Mouse (Mus musculus): ENCODE data around the gene Col6a4. TPM values are rescaled to one million over a fixed set of nuclear protein-coding genes. Genes with fewer than 3 reads are reported as not detected.
A peak's percentile ranks its signal among the peaks of the same experiment; 100 is the strongest.

The Col6a4 gene
- polyA plus RNA-seq, 1 experiment from 2014 or later: 0.49 TPM

- H3K36me3 ChIP-seq (ENCODE audit: poor library complexity, severe bottlenecking): no peaks in the 10 kb centered on the region
- no peaks in the 10 kb centered on the region for H3K4me1 ChIP-seq
- no peaks in the 10 kb centered on the region for H3K27me3 ChIP-seq
- WGBS: 91% methylated on average over 4 of the region's 4 CpGs
- H3K4me2 ChIP-seq: no peak overlapping the region
- H3K9ac ChIP-seq: no peak overlapping the region
- no peaks in the 10 kb centered on the region for H3K9me3 ChIP-seq (replicated peaks)
- H3K4me3 ChIP-seq: no peak overlapping the region
- no peak for ATAC-seq
- no peak overlapping the region for H3K27ac ChIP-seq
Measured at GRCm38 (mm10) chr9:106053446-106053845, 43.1 kb downstream of the Col6a4 start.

- Histone ChIP-seq H3K27me3 (no peaks in the 10 kb centered on the region), H3K4me3 (no peak overlapping the region), H3K9me3 (replicated peaks) (no peaks in the 10 kb centered on the region), H3K36me3 (ENCODE audit: poor library complexity, severe bottlenecking) (no peaks in the 10 kb centered on the region), H3K4me1 (no peaks in the 10 kb centered on the region), H3K9ac (no peak overlapping the region), H3K4me2 (no peak overlapping the region), H3K27ac (no peak overlapping the region)
- WGBS: 62% methylated on average over 9 of the region's 9 CpGs
- ATAC-seq: no peak
Measured at GRCm38 (mm10) chr9:106043921-106044503, 52.6 kb downstream of the Col6a4 start.

DNA sequence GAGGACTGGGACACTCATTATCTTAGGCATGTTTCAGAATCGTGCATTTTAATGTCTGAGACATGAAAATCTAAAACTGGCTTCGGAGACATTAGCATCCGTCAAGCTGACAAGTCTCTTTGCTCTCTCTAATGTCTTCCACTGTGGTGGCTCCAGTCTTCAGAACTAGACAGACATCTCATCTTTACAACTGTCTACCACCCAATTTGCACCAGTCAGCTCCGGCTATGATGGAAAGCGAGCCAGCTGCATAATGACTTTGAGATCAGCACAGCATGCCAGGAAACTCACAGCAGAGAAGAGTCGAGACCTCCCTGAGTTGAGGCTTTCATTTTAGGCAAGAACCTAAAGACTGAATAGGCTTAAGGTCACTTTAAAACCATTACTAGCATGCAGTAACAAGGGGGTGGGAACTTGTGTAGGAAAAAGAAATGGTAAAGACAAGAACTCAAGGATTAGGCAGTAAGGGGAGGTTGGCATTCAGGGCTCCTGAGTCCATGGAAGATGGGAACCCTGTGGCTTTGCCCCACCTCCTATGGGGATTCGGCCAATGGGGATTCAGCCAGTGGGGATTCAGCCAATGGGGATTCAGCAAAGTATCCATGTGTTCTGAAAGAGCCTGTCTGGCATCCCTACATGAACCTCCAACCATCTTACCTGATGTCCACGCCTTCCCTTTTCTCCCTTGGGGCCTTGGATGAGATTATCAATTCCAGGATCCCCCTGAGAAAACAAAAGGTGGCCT is 56.5 kb downstream of the Col6a4 start:
- H3K27ac ChIP-seq: no peak overlapping the region
- no peaks in the 10 kb centered on the region for H3K9me3 ChIP-seq (replicated peaks)
- no peaks in the 10 kb centered on the region for H3K27me3 ChIP-seq
- no peak overlapping the region for H3K4me2 ChIP-seq
- no peaks in the 10 kb centered on the region for H3K36me3 ChIP-seq (ENCODE audit: poor library complexity, severe bottlenecking)
- ATAC-seq: no peak
- H3K4me1 ChIP-seq: no peaks in the 10 kb centered on the region
- WGBS: 73% methylated on average over 8 of the region's 8 CpGs
- no peak overlapping the region for H3K9ac ChIP-seq
- no peak overlapping the region for H3K4me3 ChIP-seq

- 0 out of 2 replicates have a peak, but pooled peaks have one; percentile 19 for ATAC-seq
- Histone ChIP-seq H3K4me2 (no peak overlapping the region), H3K4me1 (no peaks in the 10 kb centered on the region), H3K9me3 (replicated peaks) (no peaks in the 10 kb centered on the region), H3K27me3 (no peaks in the 10 kb centered on the region), H3K27ac (no peak overlapping the region), H3K36me3 (ENCODE audit: poor library complexity, severe bottlenecking) (no peaks in the 10 kb centered on the region), H3K9ac (no peak overlapping the region), H3K4me3 (no peak overlapping the region)
- 64% methylated on average over 1 of the region's 1 CpGs for WGBS
Measured at GRCm38 (mm10) chr9:106039276-106039675, 57.3 kb downstream of the Col6a4 start.

DNA sequence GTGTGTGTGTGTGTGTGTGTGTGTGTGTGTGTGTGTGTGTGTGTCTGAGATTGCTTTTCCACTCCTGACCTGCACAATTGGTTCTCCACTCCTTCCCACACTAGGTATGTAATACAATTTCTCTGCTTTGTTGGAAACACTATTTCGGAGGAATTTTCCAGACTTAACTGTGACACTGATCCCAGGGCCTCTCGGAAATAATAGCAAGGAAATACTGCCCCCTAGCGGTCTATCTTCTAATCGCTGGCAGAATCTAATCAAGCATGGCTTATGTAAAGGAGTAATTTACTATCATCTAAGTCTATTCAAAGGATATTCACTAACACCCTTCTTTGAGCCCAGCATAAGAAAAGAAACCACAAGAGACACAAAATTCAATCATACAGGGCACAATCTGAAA is 57.7 kb downstream of the Col6a4 start:
- Histone ChIP-seq H3K27ac (no peak overlapping the region), H3K4me2 (no peak overlapping the region), H3K4me1 (no peaks in the 10 kb centered on the region), H3K36me3 (ENCODE audit: poor library complexity, severe bottlenecking) (no peaks in the 10 kb centered on the region), H3K9ac (no peak overlapping the region), H3K27me3 (no peaks in the 10 kb centered on the region), H3K4me3 (no peak overlapping the region), H3K9me3 (replicated peaks) (no peaks in the 10 kb centered on the region)
- peak; percentile 45; the same call in 1 of the 2 replicates for ATAC-seq
- 2% methylated on average over 4 of the region's 4 CpGs for WGBS

GRCm38 (mm10) chr9:106015666-106016065 is 80.9 kb downstream of the Col6a4 start:
- WGBS: 92% methylated on average over 3 of the region's 3 CpGs
- H3K4me3 ChIP-seq: no peak overlapping the region
- ATAC-seq: no peak
- H3K36me3 ChIP-seq (ENCODE audit: poor library complexity, severe bottlenecking): no peaks in the 10 kb centered on the region
- no peak overlapping the region for H3K9ac ChIP-seq
- H3K27ac ChIP-seq: no peak overlapping the region
- no peaks in the 10 kb centered on the region for H3K27me3 ChIP-seq
- H3K9me3 ChIP-seq (replicated peaks): no peaks in the 10 kb centered on the region
- no peak overlapping the region for H3K4me2 ChIP-seq
- no peaks in the 10 kb centered on the region for H3K4me1 ChIP-seq

DNA sequence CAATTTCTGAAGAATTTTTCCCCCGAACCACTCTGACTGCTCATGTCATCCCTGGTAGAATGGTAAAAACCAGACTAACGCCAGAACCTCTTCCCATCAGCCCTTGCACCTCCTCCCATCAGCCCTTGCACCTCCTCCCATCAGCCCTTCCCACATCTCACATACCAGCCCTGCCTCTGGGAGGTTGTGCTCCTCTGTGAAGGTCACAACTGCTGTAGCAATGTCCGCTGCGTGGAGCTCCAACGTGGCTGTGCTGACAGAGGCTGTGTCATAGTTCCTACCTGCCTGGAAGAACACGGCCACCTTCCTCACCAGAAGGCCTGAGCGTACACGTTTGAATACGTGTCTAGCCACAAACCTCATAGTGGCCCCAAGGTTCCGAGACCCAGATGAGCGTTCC is 83.4 kb downstream of the Col6a4 start:
- no peak overlapping the region for H3K27ac ChIP-seq
- no peaks in the 10 kb centered on the region for H3K27me3 ChIP-seq
- no peak overlapping the region for H3K9ac ChIP-seq
- no peak for ATAC-seq
- no peak overlapping the region for H3K4me3 ChIP-seq
- no peaks in the 10 kb centered on the region for H3K36me3 ChIP-seq (ENCODE audit: poor library complexity, severe bottlenecking)
- WGBS: 92% methylated on average over 11 of the region's 11 CpGs
- no peaks in the 10 kb centered on the region for H3K9me3 ChIP-seq (replicated peaks)
- no peak overlapping the region for H3K4me2 ChIP-seq
- H3K4me1 ChIP-seq: no peaks in the 10 kb centered on the region

GRCm38 (mm10) chr9:105997955-105998354 is 98.6 kb downstream of the Col6a4 start:
- Histone ChIP-seq H3K4me2 (no peak overlapping the region), H3K9me3 (replicated peaks) (no peaks in the 10 kb centered on the region; the same call in 1 of the 2 replicates), H3K4me3 (no peak overlapping the region), H3K9ac (no peak overlapping the region), H3K36me3 (ENCODE audit: poor library complexity, severe bottlenecking) (no peaks in the 10 kb centered on the region), H3K4me1 (0 out of 2 replicates have a peak, but pooled peaks cover 4% of the 10 kb centered on the region), H3K27ac (no peak overlapping the region), H3K27me3 (no peaks in the 10 kb centered on the region)
- ATAC-seq: no peak
- 62% methylated on average over 11 of the region's 11 CpGs for WGBS

DNA sequence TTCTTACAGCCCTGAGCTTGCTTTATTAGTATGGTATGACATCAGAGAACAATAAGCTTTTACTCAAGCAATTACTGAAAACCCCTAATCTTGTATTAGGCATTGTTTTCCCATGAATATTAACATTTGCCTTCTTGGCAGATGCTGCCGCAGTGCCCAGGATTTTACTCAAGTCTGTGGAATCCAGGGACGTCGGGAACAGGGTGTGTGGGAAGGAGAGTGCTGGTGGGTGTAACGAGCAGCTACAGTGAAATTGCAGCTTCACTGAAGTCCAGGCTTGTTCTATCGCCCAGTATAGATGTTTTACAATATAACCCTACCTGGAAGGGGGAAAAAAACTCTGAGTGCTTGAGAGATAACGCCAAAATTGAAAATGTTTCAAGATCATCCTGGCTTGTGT is 104.2 kb downstream of the Col6a4 start:
- H3K4me2 ChIP-seq: no peak overlapping the region
- WGBS: 68% methylated on average over 6 of the region's 6 CpGs
- no peak for ATAC-seq

DNA sequence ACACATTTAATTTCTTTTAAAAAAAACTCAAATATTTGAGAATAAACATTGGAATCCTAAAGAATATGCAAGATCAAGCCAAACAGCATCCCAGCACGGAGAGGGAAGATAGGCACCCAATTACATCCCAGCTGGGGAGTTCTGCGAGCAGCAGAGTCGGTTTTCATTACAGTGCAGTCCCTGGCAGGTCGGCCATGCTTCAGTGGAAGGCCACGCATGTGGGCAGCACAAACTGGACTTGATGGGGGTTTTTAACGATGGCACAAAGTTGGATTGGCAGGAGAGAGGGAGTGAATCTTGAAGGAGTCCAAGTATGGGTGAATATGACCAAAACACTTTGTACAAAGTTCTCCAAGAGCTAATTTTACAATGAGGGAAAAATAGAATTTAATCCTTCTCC is 106.5 kb downstream of the Col6a4 start:
- WGBS: 80% methylated on average over 6 of the region's 6 CpGs
- H3K4me1 ChIP-seq: peaks cover 6% of the 10 kb centered on the region
- ATAC-seq: no peak
- no peak overlapping the region for H3K27ac ChIP-seq
- H3K4me3 ChIP-seq: no peak overlapping the region
- H3K36me3 ChIP-seq (ENCODE audit: poor library complexity, severe bottlenecking): no peaks in the 10 kb centered on the region
- H3K4me2 ChIP-seq: no peak overlapping the region
- H3K27me3 ChIP-seq: no peaks in the 10 kb centered on the region
- H3K9ac ChIP-seq: no peak overlapping the region
- H3K9me3 ChIP-seq (replicated peaks): no peaks in the 10 kb centered on the region; the same call in 1 of the 2 replicates

More for the DNA sequence above, 104.2 kb downstream of the Col6a4 start:
- no peak overlapping the region for H3K4me3 ChIP-seq
- H3K36me3 ChIP-seq (ENCODE audit: poor library complexity, severe bottlenecking): no peaks in the 10 kb centered on the region
- H3K27me3 ChIP-seq: no peaks in the 10 kb centered on the region
- H3K4me1 ChIP-seq: no peaks in the 10 kb centered on the region
- H3K27ac ChIP-seq: no peak overlapping the region
- no peak overlapping the region for H3K9ac ChIP-seq
- H3K9me3 ChIP-seq (replicated peaks): no peaks in the 10 kb centered on the region; the same call in 1 of the 2 replicates

GRCm38 (mm10) chr9:105989468-105989867 is 107.1 kb downstream of the Col6a4 start:
- H3K27ac ChIP-seq: no peak overlapping the region
- ATAC-seq: no peak
- 88% methylated on average over 6 of the region's 6 CpGs for WGBS

GRCm38 (mm10) chr9:105988096-105988495 is 108.5 kb downstream of the Col6a4 start:
- Histone ChIP-seq H3K27me3 (no peaks in the 10 kb centered on the region), H3K36me3 (ENCODE audit: poor library complexity, severe bottlenecking) (no peaks in the 10 kb centered on the region), H3K4me3 (no peak overlapping the region), H3K27ac (no peak overlapping the region), H3K4me2 (no peak overlapping the region), H3K9me3 (replicated peaks) (no peaks in the 10 kb centered on the region), H3K4me1 (peaks cover 10% of the 10 kb centered on the region), H3K9ac (no peak overlapping the region)
- ATAC-seq: peak; percentile 63
- 55% methylated on average over 8 of the region's 8 CpGs for WGBS

More at GRCm38 (mm10) chr9:105989468-105989867, 107.1 kb downstream of the Col6a4 start:
- Histone ChIP-seq H3K4me1 (peaks cover 10% of the 10 kb centered on the region), H3K4me2 (no peak overlapping the region), H3K36me3 (ENCODE audit: poor library complexity, severe bottlenecking) (no peaks in the 10 kb centered on the region), H3K9me3 (replicated peaks) (no peaks in the 10 kb centered on the region), H3K27me3 (no peaks in the 10 kb centered on the region), H3K4me3 (no peak overlapping the region), H3K9ac (no peak overlapping the region)
